Mouse (Mus musculus): ENCODE measurements around the gene Mast4.

The Mast4 gene

GRCm38 (mm10) chr13:102933702-102934101, 400.6 kb downstream of the Mast4 start:
- no peak for DNase-seq (ENCODE audit: low read depth, low spot score)

GRCm38 (mm10) chr13:102932434-102932833, 401.9 kb downstream of the Mast4 start:
- no peak for DNase-seq (ENCODE audit: low read depth, low spot score)

- DNase-seq (ENCODE audit: low read depth, low spot score): no peak
Measured at GRCm38 (mm10) chr13:102931951-102932350, 402.3 kb downstream of the Mast4 start.

GRCm38 (mm10) chr13:102925844-102926598, 408.3 kb downstream of the Mast4 start:
- no peak for DNase-seq (ENCODE audit: low read depth, low spot score)

- no peak for DNase-seq (ENCODE audit: low read depth, low spot score)
Measured at GRCm38 (mm10) chr13:102919741-102920140, 414.6 kb downstream of the Mast4 start.

- peak; percentile 17 for DNase-seq (ENCODE audit: low read depth, low spot score)
Measured at GRCm38 (mm10) chr13:102918616-102919015, 415.7 kb downstream of the Mast4 start.

GRCm38 (mm10) chr13:102915341-102915740, 419.0 kb downstream of the Mast4 start:
- no peak for DNase-seq (ENCODE audit: low read depth, low spot score)

GRCm38 (mm10) chr13:102914800-102915199, 419.5 kb downstream of the Mast4 start:
- DNase-seq (ENCODE audit: low read depth, low spot score): no peak

GRCm38 (mm10) chr13:102913919-102914318, 420.4 kb downstream of the Mast4 start:
- no peak for DNase-seq (ENCODE audit: low read depth, low spot score)

GRCm38 (mm10) chr13:102912867-102913266, 421.4 kb downstream of the Mast4 start:
- no peak for DNase-seq (ENCODE audit: low read depth, low spot score)

GRCm38 (mm10) chr13:102909654-102910418, 424.5 kb downstream of the Mast4 start:
- no peak for DNase-seq (ENCODE audit: low read depth, low spot score)

- DNase-seq (ENCODE audit: low read depth, low spot score): no peak
Measured at GRCm38 (mm10) chr13:102906661-102907009, 427.7 kb downstream of the Mast4 start.

GRCm38 (mm10) chr13:102906004-102906660, 428.2 kb downstream of the Mast4 start:
- DNase-seq (ENCODE audit: low read depth, low spot score): peak; percentile 72

- DNase-seq (ENCODE audit: low read depth, low spot score): no peak
Measured at GRCm38 (mm10) chr13:102905361-102905950, 428.8 kb downstream of the Mast4 start.

- no peak for DNase-seq (ENCODE audit: low read depth, low spot score)
Measured at GRCm38 (mm10) chr13:102903689-102904088, 430.6 kb downstream of the Mast4 start.

GRCm38 (mm10) chr13:102902123-102902522, 432.2 kb downstream of the Mast4 start:
- no peak for DNase-seq (ENCODE audit: low read depth, low spot score)

GRCm38 (mm10) chr13:102900531-102900930, 433.8 kb downstream of the Mast4 start:
- DNase-seq (ENCODE audit: low read depth, low spot score): no peak

- no peak for DNase-seq (ENCODE audit: low read depth, low spot score)
Measured at GRCm38 (mm10) chr13:102900083-102900420, 434.2 kb downstream of the Mast4 start.

- no peak for DNase-seq (ENCODE audit: low read depth, low spot score)
Measured at GRCm38 (mm10) chr13:102899253-102900082, 434.8 kb downstream of the Mast4 start.

- no peak for DNase-seq (ENCODE audit: low read depth, low spot score)
Measured at GRCm38 (mm10) chr13:102898374-102899131, 435.7 kb downstream of the Mast4 start.

GRCm38 (mm10) chr13:102896322-102896721, 438.0 kb downstream of the Mast4 start:
- DNase-seq (ENCODE audit: low read depth, low spot score): no peak
